Mouse (Mus musculus) cerebellum, adult 11 months (tissue): ENCODE measurements around the gene Scml4.
A peak's percentile ranks its signal among the peaks of the same experiment; 100 is the strongest.

Experiments
- DNase-seq: peaks from one replicate; pipeline ENCODE4 v3.0.0; 2022

Scml4 gene

DNA sequence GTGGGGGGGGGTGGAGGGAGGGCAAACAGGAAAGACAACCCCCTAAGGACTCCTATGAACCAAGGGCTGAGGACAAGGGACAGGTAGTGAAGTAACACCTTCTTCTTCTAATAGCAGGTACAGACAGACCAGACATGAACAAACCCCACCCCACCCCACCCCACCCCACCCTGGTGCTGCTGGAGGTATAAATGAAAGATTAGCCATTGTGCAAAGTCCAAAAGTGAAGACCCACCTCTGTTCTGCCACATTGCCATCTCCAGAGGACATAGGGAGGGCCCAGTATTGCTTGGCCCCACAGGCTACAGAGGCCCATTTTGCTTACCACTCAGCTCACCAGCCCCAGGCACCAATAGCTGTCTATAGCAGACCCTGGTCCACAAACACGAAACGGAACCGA is 95.0 kb downstream of the Scml4 start:
- DNase-seq = no peak

DNA sequence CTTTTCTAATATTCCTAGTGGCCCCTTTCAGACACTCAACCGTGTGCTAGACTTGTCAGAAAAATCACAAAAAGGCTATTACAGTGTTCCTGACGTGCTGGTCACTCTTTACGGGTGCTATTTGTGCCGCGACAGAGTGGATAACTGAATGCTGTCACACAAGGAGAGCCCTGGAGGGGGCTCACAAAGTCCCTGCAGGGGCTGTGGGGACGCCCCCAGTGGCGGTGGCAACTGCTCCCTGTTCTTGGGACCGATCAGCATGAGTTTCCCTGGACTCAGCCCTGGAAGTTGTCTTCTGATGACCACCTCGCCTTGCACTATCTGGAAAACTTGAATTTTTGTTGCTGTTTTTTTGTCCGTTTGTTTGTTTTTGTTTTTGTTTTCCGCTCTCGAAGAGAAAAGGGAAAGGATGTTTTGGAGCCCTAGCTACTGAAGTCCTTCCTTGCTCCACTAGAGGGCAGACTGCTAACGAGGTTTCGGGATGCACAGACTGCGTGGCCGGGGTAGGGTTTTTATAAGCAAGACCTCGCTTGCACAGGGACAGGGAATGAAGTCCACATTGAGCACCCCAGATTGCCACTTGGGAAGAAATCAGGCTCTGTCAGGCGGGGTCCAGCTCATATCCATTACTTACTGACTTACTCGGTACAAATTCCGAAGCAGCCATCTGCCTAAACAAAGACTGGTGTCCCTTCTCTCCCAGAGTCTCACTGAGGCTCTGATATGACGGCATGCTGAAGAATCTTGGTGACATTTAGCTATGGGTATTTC is 97.9 kb downstream of the Scml4 start:
- peak; percentile 50 for DNase-seq

- DNase-seq = no peak
Measured at GRCm38 (mm10) chr10:42958686-42959085, 98.5 kb downstream of the Scml4 start.

DNA sequence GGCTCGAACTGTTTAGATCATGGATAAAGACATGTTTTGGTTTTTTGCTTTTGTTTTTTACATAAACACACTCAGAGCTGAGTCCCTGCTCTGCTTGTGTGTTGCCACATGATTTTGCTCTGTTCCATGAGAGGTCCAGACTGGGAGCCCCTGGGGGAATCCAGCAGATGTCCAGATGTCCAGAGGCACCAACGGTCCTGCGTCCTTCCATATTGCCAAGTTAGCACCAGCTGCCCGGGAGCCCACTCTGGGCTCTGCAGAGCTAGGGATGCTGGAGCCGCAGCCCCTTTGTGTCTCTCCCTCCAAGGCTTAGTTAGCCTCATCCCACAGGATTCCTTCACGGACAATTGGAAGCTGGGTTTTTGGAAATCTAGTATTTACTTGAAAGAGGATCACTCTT is 101.6 kb downstream of the Scml4 start:
- DNase-seq = no peak

DNA sequence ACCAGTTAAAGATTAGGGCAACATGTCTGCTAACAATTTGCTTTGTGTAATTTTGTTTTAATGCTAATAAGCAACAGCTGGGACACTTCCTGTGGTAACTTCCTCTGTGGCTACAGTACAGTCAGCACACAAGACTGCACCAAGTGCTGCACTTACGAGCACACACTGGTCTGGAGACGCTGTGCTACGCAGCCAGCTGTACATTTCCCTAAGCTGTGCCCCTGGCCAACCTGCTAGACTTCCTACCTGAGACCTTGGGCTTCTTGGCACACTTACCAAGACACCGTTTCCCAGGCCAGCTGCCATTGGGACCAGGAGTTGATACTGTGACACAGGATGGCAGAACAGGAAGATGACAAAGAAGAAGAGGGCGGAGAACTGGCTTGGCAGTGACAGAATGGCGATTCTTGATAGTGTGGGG is 102.0 kb downstream of the Scml4 start:
- no peak for DNase-seq

DNA sequence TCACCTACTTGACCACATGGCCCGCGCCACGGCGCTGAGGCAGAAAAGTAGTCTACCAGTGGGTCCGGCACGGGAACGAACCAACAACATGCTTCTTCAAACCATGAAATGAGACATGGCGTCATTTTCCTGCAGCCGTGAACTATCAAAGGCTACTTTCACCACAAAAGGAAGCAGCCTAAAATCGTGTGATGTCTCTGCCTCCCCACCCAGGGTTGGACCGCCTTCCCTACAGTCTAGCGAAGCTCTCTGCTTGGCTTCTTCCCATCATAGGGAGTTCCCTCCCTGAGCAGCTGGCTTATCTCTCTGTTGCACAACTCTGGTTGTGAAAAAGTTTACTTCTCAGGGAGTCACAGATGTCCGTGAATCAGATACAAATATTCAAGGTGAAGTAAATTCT is 102.5 kb downstream of the Scml4 start:
- no peak for DNase-seq

GRCm38 (mm10) chr10:42963061-42963460 is 102.9 kb downstream of the Scml4 start:
- DNase-seq = no peak

GRCm38 (mm10) chr10:42968332-42968731 is 108.2 kb downstream of the Scml4 start:
- no peak for DNase-seq

- DNase-seq = peak; percentile 18
Measured at GRCm38 (mm10) chr10:42972504-42973172, 112.5 kb downstream of the Scml4 start.

- DNase-seq = no peak
Measured at GRCm38 (mm10) chr10:42973537-42973936, 113.4 kb downstream of the Scml4 start.

DNA sequence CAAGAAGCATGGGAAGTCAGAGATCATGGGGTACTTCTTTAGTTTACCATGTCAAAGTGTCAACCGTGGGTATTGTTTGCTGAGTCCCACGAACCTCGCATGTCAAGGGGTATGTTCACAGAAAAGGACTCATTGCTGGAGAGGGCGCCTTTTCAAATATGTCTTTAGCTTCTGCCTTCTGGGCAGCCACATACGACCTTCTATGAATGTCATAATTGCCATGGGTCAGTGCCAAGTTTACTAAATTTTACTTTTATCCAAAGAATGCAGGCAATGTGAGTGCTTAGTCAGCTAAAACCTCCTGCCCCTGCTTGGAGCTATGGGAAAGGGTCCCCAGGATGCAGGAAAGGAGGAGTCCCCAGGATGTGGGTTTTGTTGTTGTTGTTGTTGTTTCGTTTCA is 116.4 kb downstream of the Scml4 start:
- no peak for DNase-seq

- no peak for DNase-seq
Measured at GRCm38 (mm10) chr10:42978346-42978745, 118.2 kb downstream of the Scml4 start.

- DNase-seq = no peak
Measured at GRCm38 (mm10) chr10:42980999-42981757, 121.0 kb downstream of the Scml4 start.

GRCm38 (mm10) chr10:42984886-42985285 is 124.7 kb downstream of the Scml4 start:
- no peak for DNase-seq

GRCm38 (mm10) chr10:42987594-42988052 is 127.5 kb downstream of the Scml4 start:
- no peak for DNase-seq

- no peak for DNase-seq
Measured at GRCm38 (mm10) chr10:42988627-42989026, 128.5 kb downstream of the Scml4 start.

- DNase-seq = peak; percentile 46
Measured at GRCm38 (mm10) chr10:42989910-42990309, 129.7 kb downstream of the Scml4 start.

- no peak for DNase-seq
Measured at GRCm38 (mm10) chr10:42991018-42991417, 130.8 kb downstream of the Scml4 start.

- peak; percentile 27 for DNase-seq
Measured at GRCm38 (mm10) chr10:42994331-42994782, 134.2 kb downstream of the Scml4 start.

GRCm38 (mm10) chr10:42995484-42995895 is 135.3 kb downstream of the Scml4 start:
- no peak for DNase-seq

- DNase-seq = no peak
Measured at GRCm38 (mm10) chr10:42997278-42997677, 137.1 kb downstream of the Scml4 start.

DNA sequence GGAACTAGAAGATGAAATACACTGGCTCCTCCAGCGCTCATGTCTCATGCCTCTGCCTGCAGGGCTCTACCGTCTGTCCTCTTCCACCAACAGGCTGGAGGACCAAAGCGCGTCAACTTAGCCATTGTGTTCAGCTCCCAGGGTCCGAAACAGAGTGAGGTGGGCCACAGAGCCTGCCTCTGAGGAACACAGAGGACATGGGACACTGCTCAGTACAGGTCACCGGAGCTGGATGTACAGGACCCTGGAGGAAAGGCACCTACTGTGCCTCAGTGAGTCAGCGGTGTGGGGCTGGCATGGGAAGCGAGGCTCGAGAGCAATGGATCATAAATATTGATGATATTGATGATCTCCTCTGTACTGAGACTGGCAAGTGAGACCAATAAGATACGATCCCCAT is 139.2 kb downstream of the Scml4 start:
- DNase-seq = no peak

- no peak for DNase-seq
Measured at GRCm38 (mm10) chr10:43001433-43001832, 141.3 kb downstream of the Scml4 start.
